Mouse (Mus musculus) heart, adult 2 months (tissue): ENCODE measurements around the gene Gm20708. TPM values are rescaled to one million over a fixed set of nuclear protein-coding genes. Genes with fewer than 3 reads are reported as not detected.

Experiments used
- DNase-seq, 2 experiments: peaks; one replicate each; pipeline ENCODE4 v3.0.0; 2021
- H3K27ac ChIP-seq: fragments of 200-600 bp; 2 replicates; pipeline ENCODE4 v1.8.1; 2022
- H3K27me3 ChIP-seq: fragments of 200-500 bp; 2 replicates; pipeline ENCODE4 v1.6.1; 2012; ENCODE audit warnings: mild to moderate bottlenecking, low read length, inconsistent platforms, mixed read lengths; ENCODE audit not compliant: control insufficient read depth, insufficient read depth
- H3K36me3 ChIP-seq: fragments of 200-500 bp; 2 replicates; pipeline ENCODE4 v1.6.1; 2012; ENCODE audit warnings: low read length, inconsistent platforms; ENCODE audit not compliant: control insufficient read depth, insufficient read depth
- H3K4me1 ChIP-seq: fragments of 200-500 bp; 2 replicates; pipeline ENCODE4 v1.6.1; 2011; ENCODE audit warnings: low read length; ENCODE audit not compliant: control insufficient read depth, insufficient read depth
- H3K4me3 ChIP-seq: fragments of 200-600 bp; 2 replicates; pipeline ENCODE4 v1.8.1; 2022
- H3K79me2 ChIP-seq: fragments of 200-500 bp; replicated peaks from 2 replicates; pipeline ENCODE4 v1.6.1; 2012; ENCODE audit warnings: mild to moderate bottlenecking, inconsistent platforms, low read length, moderate library complexity, mixed read lengths; ENCODE audit not compliant: control insufficient read depth, insufficient read depth
- H3K9ac ChIP-seq: fragments of 200-500 bp; 2 replicates; pipeline ENCODE4 v1.6.1; 2012; ENCODE audit warnings: low read depth, mild to moderate bottlenecking, control low read depth, inconsistent platforms, low read length, mixed read lengths
- CTCF ChIP-seq: fragments of 200-600 bp; IDR thresholded peaks from 2 replicates; pipeline ENCODE4 v1.8.1; 2022; ENCODE audit warnings: antibody characterized with exemption, mild to moderate bottlenecking, moderate library complexity
- EP300 ChIP-seq: fragments of 200-500 bp; IDR thresholded peaks from 2 replicates; pipeline ENCODE4 v1.6.1; 2011; ENCODE audit warnings: low read depth, low read length, control low read depth; ENCODE audit not compliant: insufficient read depth
- POLR2A ChIP-seq: fragments of 200-500 bp; IDR thresholded peaks from 2 replicates; pipeline ENCODE4 v1.6.1; 2011; ENCODE audit warnings: mild to moderate bottlenecking, low read depth, low read length, control low read depth; ENCODE audit not compliant: insufficient read depth
- WGBS: fragments of 180-500 bp; shearing (Covaris S2); methylation state at CpG from one replicate; pipeline ENCODE4 v1.1.7; 2018; 5-methylcytosine and 5-hydroxymethylcytosine counted together
- intact Hi-C: fragments of 180-260 bp; cut with DNase I; formaldehyde crosslinking; loops from one replicate; pipeline ENCODE4 v1.15.1; 2025
- long read RNA-seq: library from polyadenylated mRNA; stranded (forward); transcript quantifications from one replicate; pipeline ENCODE4 v2.0.0, GENCODE M21; 2021
- polyA plus RNA-seq: library from polyadenylated mRNA; depleted of rRNA; stranded (reverse); fragments of >200 nt; gene quantifications from 2 replicates; pipeline ENCODE4 v1.2.3, GENCODE M21; 2012; rRNA removed
- total RNA-seq, 2 experiments: library from RNA; stranded (reverse); gene quantifications; 2 replicates each; pipeline ENCODE4 v1.2.3; 2021

Gm20708 gene
- total RNA-seq (under 1 TPM; 0.44 to 0.48 TPM), polyA plus RNA-seq (0.57 and 0.79 TPM in 2 replicates)
- long read RNA-seq, partial matches to known transcripts = 0 of 3 reads
- long read RNA-seq, other reads (novel, unspliced or antisense) = 3 of 3 reads

DNA sequence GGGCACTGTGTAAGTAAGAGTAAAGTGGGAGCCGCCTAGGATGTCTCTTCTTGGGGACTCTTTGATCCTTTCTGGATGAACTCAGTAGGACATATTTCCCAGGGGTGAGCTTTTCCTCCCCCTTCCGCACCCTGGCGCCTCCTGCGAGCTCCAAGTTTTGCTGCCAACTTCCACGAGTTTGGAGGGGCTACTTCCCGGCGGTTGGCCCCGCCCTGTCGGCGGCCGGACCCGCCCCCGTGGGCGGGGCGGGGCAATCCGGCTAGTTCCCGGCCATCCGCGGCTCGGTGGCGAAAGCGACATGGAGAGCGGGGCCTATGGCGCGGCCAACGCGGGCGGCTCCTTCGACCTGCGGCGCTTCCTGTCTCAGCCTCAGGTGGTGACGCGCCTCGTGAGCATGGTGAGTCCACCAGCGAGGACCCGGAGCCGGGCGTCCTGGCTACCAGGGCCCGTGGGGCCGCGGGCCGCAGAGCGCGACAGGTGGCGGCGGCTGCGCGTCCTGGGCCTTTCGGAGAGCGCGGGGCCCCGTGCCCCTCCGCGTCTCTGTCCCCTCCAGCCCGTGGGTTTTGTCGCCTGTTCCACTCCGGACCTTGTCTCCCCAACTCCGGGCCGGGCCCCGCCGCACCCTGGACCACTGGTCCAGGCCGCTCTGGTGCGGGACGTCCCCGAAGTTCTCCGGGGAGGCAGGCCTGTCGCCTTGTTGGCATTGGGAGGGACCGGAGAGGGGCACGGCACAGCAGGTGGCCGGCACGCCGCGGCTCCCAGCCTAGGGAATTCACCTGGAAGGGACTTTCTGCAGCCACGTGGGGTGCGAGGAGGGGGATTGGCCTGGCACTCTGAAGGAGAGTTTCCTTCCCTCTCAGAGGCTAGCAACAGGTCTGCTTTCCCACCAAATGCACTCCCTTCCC lies at the start of gene Gm20708, which contains the start of gene Syngr2:
Gene Gm20708, plus strand, starts transcription at position 262 of the 905 bp plus-strand sequence.
Gene Syngr2, plus strand, starts transcription at position 262 of the 905 bp plus-strand sequence.
- peaks cover 2% of the 10 kb centered on the region for H3K4me1 ChIP-seq
- H3K79me2 ChIP-seq = peaks cover 2% of the 10 kb centered on the region
- H3K36me3 ChIP-seq = no peaks in the 10 kb centered on the region
- H3K4me3 ChIP-seq = peak within 1 kb of the TSS; percentile 96
- TF ChIP-seq EP300 (no peak), POLR2A (peak; percentile 65)
- H3K9ac ChIP-seq = peak within 1 kb of the TSS; percentile 94
- H3K27ac ChIP-seq = peak within 1 kb of the TSS; percentile 90
- WGBS = under 1% methylated on average over 75 of the region's 75 CpGs
- DNase-seq = peak; percentile 89 to 90
- no peaks in the 10 kb centered on the region for H3K27me3 ChIP-seq
- intact Hi-C loops = loop anchor here (1.0 kb wide), 1 partner anchor 14 kb away; no protein-coding TSS in a partner anchor

DNA sequence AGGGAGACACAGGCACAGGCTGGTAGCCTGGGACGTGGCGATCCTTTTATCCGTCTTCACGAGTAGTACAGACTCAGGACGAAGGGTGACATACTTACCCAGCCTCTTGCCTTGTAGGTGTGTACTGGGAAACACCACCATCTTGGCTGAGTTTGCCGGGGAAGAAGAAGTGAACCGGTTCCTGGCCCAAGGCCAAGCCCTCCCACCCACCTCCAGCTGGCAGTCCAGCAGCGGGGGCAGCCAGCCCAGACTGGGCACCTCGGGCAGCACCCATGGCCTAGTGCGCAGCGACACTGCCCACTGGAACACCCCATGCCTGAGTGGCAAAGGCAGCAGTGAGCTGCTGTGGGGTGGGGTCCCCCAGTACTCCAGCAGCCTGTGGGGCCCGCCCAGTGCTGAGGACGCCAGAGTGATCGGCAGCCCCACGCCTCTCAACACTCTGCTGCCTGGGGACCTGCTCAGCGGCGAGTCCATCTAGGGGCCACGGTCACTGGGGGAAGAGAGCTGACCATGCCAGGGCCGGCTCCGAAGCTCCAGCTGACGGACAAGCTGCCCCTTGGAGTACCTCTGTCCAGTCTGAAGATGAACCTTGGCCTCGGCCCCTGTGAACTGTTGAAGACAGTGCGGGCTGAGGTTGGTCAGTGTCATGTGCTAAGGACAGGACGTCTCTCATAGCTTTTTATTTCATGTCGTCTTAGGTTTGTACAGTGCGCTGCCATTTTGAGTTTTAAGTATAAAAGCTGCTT lies 48.9 kb upstream of the Gm20708 start:
- Histone ChIP-seq H3K27me3 (no peaks in the 10 kb centered on the region), H3K9ac (no peak overlapping the region), H3K27ac (no peak overlapping the region), H3K4me3 (no peak overlapping the region), H3K4me1 (no peaks in the 10 kb centered on the region), H3K36me3 (no peaks in the 10 kb centered on the region), H3K79me2 (no peaks in the 10 kb centered on the region)
- 85% methylated on average over 26 of the region's 26 CpGs for WGBS
- no peak for DNase-seq
- intact Hi-C loops = no loop called here
- TF ChIP-seq EP300 (no peak), CTCF (no peak), POLR2A (no peak)

DNA sequence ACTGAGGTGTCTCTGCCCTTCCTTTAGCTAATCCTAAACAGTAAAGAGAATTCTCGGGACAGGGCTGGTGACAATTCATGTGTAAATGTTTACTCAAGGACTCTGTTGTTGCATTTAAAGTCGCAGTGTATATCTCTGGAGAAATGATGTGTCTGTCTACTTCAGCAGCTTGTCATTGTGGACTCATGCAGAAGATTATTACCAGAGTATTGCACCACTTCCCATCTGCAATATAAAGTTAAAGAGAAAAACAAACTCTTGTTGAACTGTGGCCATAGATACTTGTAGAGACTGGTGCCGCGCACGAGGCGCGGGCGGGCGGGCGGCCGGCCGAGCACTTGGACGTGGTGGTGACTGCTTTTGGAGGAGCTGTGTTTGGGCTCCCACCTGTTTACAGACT lies 47.7 kb upstream of the Gm20708 start:
- Histone ChIP-seq H3K4me3 (no peak overlapping the region), H3K79me2 (no peaks in the 10 kb centered on the region), H3K36me3 (no peaks in the 10 kb centered on the region), H3K27ac (no peak overlapping the region; the same call in 1 of the 2 replicates), H3K4me1 (no peaks in the 10 kb centered on the region), H3K9ac (no peak overlapping the region), H3K27me3 (no peaks in the 10 kb centered on the region)
- intact Hi-C loops = no loop called here
- 87% methylated on average over 13 of the region's 13 CpGs for WGBS
- TF ChIP-seq EP300 = no peak
- no peak for TF ChIP-seq CTCF
- TF ChIP-seq POLR2A = no peak
- DNase-seq = no peak

DNA sequence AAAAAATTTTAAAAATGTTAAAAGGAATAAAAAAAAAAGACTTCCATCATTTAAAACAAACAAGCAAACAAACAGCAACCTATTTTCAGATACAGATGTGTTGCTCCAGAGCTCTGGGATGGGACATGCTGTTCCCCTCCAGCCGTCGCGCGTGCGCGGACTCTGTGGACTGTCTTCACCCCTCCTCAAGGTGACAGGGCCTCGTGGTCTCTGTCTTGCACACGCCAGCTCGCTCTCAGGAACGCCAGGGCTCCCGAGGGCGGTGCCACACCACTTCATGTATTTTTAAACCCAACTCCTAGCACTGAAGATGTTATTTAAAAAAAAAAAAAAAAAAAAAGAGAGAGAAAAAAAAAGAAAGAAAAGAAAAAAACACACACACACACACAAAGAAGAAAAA lies 47.2 kb upstream of the Gm20708 start:
- peak; percentile 51 to 73 for DNase-seq

DNA sequence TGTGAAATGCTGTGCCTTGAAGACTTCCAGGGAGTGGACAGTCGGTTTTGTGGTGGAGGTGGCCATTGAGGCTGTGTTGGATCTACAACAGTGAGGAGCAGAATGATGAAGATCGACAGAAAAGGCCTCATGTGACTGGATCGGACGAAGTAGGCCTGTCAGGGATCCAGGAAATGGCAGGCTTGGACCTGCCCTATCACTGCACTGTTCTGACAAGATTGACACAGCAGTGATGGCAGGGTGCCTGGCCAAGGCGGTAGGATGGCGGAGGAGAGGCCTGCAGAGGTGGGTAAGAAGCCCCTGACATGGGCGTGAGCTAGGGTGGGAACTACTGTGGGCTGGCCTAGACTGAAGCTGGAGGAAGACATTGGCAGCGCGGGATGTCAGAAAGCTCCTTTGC lies 45.1 kb upstream of the Gm20708 start:
- Histone ChIP-seq H3K27ac (no peak overlapping the region), H3K9ac (no peak overlapping the region), H3K27me3 (no peaks in the 10 kb centered on the region), H3K4me3 (no peak overlapping the region), H3K4me1 (no peaks in the 10 kb centered on the region), H3K79me2 (no peaks in the 10 kb centered on the region), H3K36me3 (no peaks in the 10 kb centered on the region)
- no peak for TF ChIP-seq EP300
- no peak for TF ChIP-seq POLR2A
- no peak for TF ChIP-seq CTCF
- WGBS = 69% methylated on average over 9 of the region's 9 CpGs
- DNase-seq = no peak
- intact Hi-C loops = no loop called here

More for the DNA sequence above, 47.2 kb upstream of the Gm20708 start:
- H3K79me2 ChIP-seq = no peaks in the 10 kb centered on the region
- H3K9ac ChIP-seq = no peak overlapping the region
- intact Hi-C loops = no loop called here
- no peaks in the 10 kb centered on the region for H3K27me3 ChIP-seq
- 60% methylated on average over 12 of the region's 12 CpGs for WGBS
- no peak overlapping the region for H3K4me3 ChIP-seq
- H3K4me1 ChIP-seq = no peaks in the 10 kb centered on the region
- TF ChIP-seq CTCF (no peak), POLR2A (no peak), EP300 (peak; percentile 92)
- no peak overlapping the region; the same call in 1 of the 2 replicates for H3K27ac ChIP-seq
- no peaks in the 10 kb centered on the region for H3K36me3 ChIP-seq
